Mouse (Mus musculus): ENCODE measurements around the gene Speer4e. TPM values are rescaled to one million over a fixed set of nuclear protein-coding genes. Genes with fewer than 3 reads are reported as not detected.
"Not testable (repeated sequence)": the region's sequence is repeated elsewhere in the genome, so short reads cannot be mapped to it uniquely, and the experiment has no call there.

Gene Speer4e
- polyA plus RNA-seq (2012; rRNA removed) = 0.08 TPM in 1 of 2 replicates, not detected in the other

DNA sequence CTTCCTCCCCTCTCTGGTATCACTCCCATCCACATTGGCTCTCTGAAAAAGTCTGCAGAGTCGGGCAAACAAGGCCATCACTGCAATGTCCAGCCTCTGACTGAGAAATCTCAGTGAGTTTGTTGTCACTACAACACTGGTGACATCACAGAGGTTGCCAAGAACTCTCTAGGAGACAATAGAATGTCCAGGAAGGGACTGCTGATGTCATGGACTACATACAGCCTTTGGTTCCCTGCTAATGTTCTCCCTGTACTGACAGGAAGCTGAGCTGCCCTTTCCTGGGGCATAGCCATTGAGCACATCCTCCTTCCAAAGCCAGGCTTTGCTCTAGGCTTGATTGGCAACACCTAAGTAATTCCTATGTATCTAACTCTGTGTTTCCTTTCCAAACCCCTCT is at the start of gene Speer4e:
TSS of gene Speer4e (minus strand) at position 101 of the 400 bp plus-strand sequence.
- not testable (repeated sequence) for DNase-seq (ENCODE audit: low read depth)

DNA sequence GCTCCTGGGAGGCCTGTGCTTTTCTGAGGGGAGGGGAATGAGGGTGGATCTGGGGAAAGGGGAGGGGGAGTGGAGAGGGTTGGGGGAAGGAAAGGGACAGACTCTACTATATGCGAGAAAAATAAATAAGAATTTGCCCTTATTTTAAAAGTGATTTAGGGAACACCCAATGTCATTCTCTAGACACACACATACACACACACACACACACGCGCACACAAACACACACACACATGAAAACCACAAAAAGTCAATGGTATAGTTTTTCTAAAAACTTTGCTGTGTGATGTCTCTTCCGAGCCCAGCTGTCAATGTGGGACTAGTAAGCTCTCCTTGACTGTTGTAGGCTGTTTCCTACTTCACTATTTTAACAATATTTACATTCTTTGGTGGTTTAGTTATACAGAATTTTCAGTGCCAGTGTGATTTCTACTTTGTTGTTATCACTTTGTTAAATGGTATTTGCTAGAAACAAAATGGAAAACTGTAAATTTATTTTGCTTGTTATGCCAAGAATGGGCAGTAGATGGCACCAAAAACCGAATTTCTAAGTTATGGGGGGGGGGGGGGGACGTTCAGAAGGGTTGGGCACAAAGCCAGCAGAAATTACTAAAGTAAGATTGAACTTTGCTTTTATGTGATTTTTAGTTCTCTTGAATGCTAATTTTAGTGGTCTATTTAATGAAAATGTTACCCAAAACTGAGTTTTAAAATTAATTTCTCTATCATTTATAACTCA is 48.6 kb upstream of the Speer4e start:
- DNase-seq (ENCODE audit: low read depth) = not testable (repeated sequence)

DNA sequence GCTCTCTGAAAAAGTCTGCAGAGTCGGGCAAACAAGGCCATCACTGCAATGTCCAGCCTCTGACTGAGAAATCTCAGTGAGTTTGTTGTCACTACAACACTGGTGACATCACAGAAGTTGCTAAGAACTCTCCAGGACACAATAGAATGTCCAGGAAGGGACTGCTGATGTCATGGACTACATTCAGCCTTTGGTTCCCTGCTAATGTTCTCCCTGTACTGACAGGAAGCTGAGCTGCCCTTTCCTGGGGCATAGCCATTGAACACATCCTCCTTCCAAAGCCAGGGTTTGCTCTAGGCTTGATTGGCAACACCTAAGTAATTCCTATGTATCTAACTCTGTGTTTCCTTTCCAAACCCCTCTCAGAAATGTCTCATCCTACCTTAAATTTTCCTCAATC is 40.6 kb upstream of the Speer4e start, which contains the start of gene Gm10354:
TSS of gene Gm10354 (minus strand) at position 101 of the 400 bp plus-strand sequence.
- not testable (repeated sequence) for DNase-seq (ENCODE audit: low read depth)

DNA sequence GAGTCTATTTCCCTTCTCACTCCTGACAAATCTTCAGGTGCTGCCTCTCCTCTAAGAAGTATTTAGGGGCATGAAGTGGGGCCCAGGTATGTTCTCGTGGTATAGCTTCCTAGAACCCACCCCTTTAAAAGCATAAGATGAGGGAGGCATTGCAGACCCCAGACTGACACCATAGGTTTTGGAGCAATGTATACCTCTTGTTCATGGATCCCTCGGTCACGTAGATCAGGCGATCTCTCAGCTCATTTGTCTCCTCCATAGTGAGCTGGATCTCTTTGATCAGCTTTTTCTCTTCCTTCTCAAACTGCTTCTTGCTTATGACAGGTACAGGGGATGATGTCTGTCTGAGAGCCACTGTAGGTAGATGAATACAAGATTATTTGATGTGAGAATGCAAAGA is 39.1 kb upstream of the Speer4e start:
- DNase-seq (ENCODE audit: low read depth) = not testable (repeated sequence)

DNA sequence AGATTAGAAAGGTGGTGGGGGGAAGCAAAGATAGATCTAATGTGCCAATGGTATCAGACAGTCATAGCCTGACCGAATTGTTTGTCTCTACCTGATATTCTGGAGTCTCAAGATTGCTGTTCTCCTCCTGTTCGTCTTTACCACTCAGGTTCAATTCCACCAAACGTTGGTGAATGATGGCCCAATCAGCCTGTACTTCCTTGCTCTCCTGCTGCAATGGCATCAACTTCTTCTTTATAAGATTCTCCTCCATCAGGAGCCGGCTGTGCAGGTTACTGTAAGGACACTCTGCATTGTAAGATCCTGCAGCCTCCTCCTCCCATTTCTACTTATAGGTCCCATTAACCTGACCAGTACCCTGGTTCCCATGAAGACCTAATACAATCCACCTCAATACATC is 37.1 kb upstream of the Speer4e start:
- DNase-seq (ENCODE audit: low read depth) = not testable (repeated sequence)

DNA sequence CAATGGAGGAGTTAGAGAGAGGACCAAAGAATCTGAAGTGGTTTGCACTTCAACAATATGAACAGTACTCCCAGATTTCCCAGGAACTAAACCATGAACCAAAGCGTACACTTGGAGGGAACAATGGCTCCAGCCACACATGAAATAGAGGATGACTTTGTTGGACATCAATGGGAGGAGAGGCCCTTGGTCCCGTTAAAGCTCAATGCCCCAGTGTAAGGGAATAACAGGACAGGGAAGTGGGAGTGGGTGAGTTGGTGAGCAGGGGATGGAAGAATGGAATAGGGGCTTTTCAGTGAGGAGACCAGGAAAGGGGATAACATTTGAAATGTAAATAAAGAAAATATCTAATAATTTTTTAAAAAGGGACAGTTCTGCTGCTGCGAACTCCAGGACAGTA is 34.6 kb upstream of the Speer4e start:
- DNase-seq (ENCODE audit: low read depth) = not testable (repeated sequence)

DNA sequence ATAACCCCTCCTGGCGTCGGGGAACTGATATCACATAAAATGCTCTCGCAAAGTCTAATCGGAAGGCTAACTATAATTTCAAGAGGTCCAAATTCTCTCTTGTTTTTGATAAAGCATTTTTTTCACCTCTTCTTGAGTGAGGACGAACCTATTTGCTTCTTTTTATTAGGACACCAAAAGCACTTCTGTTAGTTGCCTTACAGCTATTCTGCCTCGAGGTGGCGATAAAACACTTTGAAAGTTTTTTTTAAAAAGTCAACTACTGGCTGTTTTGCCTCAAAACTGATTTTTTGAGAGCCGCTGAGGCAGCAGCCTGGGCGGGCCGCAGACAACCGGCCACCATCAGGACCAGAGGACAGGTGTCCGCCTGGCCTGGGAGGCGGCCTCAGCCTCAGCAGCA is 25.6 kb upstream of the Speer4e start:
- DNase-seq (ENCODE audit: low read depth) = not testable (repeated sequence)

DNA sequence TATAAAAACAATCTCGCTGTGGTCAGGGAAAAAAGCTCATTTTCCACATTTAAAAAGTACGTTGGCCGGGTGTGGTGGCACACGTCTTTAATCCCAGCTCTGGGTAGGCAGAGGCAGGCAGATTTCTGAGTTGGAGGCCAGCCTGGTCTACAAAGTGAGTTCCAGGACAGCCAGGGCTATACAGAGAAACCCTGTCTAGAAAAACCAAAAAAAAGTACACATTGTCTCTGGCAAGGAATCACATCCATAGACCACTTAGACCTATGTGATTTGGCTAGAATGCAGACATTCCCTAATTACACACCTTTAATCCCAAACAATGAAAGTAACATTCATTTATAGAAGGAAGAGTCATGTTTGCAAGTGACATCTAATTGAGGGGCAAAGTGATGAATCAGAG is 23.3 kb upstream of the Speer4e start:
- DNase-seq (ENCODE audit: low read depth) = not testable (repeated sequence)

DNA sequence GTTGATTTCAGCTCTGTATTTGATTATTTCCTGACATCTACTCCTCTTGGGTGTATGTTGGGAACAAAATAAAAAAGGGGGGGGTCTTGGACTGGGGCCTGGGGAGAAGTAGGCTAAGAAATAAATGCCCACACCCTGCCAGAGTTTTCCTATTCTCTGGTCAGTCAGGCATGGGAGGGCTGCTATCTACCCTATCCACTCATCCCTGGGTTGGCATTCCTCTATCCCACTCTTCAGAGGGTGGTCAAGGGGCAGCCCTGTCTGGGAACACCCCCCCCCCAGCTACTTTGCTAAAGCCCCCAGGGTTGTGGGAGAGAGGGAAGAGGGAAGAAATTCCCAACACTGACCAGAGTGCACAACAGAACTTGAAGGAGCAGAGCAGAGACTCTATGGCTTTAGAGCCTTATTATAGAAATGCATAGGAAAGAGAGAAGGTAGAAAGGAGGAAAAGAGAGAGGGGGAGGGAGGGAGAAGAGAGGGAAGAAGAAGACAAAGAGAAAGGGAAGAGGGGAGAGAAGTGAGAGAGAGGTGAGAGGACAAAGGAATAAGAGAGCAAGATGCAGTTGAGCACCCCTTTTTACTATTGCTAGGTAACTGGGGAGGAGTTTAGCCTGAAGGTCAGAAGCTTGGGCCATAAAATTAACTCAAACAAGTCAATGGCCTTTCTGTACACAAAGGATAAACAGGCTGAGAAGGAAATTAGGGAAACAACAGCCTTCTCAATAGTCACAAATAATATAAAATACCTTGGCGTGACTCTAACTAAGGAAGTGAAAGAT is 17.9 kb upstream of the Speer4e start:
- DNase-seq (ENCODE audit: low read depth) = not testable (repeated sequence)

DNA sequence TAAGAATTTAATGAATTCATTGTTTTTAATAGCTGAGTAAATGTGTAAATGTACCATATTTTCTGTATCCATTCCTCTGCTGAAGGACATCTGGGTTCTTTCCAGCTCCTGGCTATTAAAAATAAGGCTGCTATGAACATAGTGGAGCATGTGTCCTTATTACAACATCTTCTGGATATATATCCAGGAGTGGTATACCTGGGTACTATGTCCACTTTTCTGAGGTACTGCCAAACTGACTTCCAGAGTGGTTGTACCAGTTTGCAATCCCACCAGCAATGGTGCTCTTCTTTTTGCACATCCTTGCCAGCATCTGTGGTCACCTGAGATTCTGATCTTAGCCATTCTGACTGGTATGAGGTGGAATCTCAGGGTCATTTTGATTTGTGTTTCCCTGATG is 15.4 kb upstream of the Speer4e start:
- DNase-seq (ENCODE audit: low read depth) = not testable (repeated sequence)

DNA sequence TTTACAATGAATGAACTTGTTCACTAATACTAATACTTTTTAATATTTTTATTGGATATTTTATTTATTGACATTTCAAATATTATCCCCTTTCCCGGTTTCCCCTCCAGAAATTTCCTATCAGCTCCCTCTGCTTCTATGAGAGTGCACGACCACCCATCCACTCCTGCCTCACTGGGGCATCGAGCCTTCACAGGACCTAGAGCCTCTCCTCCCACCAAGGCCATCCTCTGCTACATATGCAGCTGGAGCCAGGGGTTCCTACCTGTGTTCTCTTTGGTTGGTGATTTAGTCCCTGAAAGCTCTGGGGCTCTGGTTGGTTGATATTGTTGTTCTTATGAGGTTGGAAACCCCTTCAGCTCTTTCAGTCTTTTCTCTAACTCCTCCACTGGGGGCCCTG is 14.5 kb upstream of the Speer4e start:
- DNase-seq (ENCODE audit: low read depth) = not testable (repeated sequence)

DNA sequence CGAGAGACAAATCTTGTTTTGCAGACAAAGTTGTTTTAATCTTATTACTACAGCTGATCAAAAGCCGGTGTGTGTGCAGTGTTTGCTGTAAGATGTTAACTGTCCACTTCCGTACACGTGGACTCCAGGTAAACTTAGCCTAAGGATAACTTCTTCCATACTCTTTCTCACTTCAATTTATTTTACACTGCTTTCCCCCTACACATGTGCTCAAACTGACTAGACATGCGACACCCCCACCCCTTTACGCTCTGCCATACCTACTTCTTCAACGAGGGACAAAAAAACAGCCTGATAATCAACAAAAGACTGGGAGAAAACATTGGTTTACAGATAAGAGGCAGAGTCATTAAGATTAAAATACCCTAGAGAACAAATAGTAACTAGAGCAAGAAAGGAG is 13.6 kb upstream of the Speer4e start:
- not testable (repeated sequence) for DNase-seq (ENCODE audit: low read depth)

DNA sequence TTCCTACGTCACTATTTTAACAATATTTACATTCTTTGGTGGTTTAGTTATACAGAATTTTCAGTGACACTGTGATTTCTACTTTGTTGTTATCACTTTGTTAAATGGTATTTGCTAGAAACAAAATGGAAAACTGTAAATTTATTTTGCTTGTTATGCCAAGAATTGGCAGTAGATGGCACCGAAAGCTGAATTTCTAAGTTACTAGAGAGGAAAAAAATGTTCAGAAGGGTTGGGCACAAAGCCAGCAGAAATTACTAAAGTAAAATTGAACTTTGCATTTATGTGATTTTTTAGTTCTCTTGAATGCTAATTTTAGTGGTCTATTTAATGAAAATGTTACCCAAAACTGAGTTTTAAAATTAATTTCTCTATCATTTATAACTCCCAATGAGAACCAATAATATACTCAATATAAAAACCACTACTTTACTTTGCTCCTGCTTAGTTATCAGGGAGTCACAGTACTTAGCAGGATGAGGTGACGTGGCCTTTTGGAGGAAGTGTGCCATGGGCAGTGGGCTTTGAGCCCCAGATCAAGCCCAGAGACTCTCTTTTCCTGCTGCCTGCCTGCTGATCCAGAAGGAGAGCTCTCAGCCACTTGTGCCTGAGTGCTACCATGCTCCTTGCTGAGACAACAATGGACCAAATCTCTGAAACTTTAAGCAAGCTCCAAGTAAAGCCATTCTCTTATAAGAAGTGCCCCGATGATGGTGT is 9.4 kb upstream of the Speer4e start:
- DNase-seq (ENCODE audit: low read depth) = not testable (repeated sequence)

DNA sequence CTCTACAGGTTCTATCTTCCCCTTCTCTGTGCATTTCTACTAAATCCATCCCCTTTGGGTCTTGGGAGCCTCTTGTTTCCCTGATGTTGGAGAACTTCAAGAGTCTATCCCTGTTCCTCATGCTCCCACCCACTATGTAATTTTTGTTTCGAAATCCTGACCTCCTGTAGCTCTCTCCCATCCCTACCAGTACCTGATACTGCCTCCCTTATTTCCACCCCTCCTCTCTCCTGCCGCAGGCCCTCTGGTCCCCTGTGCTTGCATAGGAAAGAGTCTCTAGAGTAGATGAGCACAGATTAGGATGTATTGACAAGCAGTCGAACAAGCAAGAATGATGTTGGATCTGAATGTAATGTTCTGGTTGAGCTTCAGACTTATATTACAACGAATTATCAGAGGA is 7.3 kb upstream of the Speer4e start:
- not testable (repeated sequence) for DNase-seq (ENCODE audit: low read depth)

DNA sequence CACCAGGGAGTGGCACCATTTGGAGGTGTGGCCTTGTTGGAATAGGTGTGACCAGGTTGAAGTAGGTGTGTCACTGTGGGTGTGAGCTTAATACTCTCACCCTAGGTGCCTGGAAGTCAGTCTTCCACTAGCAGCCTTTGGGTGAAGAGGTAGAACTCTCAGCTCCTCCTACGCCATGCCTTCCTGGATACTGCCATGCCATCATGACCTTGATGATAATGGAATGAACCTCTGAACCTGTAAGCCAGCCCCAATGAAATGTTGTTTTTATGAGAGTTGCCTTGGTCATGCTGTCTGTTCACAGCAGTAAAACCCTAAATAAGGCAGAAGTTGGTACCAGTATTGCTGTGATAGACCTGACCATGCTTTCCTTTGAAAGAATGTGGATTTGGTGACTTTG is 2.8 kb upstream of the Speer4e start:
- not testable (repeated sequence) for DNase-seq (ENCODE audit: low read depth)

DNA sequence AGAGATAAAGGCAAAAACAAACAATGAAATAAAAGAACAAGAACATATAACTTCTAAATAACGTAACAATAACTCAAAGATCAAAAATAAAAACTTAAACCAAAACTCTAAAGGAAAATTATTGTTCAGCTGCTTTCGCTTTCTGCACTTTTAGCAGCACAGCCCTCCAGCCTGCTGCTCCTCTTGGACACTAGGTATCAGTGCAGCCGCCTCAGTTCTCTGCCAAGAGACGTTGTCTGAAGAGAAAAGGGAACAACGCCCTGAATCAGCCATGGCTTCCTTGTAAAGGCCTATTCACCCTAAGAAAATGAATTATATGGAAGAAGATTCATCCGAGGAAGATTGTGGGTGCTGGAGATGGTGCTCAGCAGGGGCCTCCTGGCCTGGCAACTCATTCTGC is 4.5 kb downstream of the Speer4e start:
- DNase-seq (ENCODE audit: low read depth) = not testable (repeated sequence)

DNA sequence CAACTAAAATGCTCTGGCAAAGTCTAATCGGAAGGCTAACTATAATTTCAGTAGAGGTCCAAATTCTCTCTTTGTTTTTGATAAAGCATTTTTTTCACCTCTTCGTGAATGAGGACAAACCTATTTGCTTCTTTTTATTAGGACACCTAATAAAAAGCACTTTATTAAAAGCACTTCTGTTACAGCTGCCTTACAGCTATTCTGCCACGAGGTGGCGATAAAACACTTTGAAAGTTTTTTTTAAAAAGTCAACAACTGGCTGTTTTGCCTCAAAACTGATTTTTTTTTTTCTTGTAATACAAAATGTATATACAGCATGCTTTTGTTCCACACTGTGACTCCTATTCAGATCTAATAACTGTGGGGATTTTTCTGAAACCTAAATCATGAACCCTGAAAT is 11.2 kb downstream of the Speer4e start:
- DNase-seq (ENCODE audit: low read depth) = not testable (repeated sequence)

DNA sequence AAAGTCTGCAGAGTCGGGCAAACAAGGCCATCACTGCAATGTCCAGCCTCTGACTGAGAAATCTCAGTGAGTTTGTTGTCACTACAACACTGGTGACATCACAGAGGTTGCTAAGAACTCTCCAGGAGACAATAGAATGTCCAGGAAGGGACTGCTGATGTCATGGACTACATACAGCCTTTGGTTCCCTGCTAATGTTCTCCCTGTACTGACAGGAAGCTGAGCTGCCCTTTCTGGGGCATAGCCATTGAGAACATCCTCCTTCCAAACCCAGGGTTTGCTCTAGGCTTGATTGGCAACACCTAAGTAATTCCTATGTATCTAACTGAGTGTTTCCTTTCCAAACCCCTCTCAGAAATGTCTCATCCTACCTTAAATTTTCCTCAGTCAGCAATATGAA is 23.4 kb downstream of the Speer4e start, which contains the start of gene Gm9758:
TSS of gene Gm9758 (minus strand) at position 101 of the 400 bp plus-strand sequence.
- DNase-seq (ENCODE audit: low read depth) = not testable (repeated sequence)

DNA sequence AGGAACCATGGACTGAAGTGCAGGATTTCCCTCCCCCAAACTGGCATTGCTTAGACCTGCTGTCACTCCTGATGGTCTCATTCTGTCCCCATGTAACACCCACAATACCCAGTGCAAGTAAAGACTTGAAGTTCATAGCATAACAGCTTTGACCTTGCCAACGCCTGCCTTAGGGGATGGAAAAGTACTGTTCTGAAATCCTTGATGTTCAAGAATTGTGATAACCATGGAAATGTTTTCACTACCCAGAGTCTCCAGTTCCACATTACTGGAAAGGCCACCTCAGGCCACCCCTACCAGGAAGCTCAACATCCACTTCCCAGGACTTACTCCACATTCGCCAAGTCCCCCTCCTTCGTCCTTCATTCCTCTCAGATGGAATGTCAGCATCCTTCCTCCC is 23.9 kb downstream of the Speer4e start:
- DNase-seq (ENCODE audit: low read depth) = not testable (repeated sequence)

DNA sequence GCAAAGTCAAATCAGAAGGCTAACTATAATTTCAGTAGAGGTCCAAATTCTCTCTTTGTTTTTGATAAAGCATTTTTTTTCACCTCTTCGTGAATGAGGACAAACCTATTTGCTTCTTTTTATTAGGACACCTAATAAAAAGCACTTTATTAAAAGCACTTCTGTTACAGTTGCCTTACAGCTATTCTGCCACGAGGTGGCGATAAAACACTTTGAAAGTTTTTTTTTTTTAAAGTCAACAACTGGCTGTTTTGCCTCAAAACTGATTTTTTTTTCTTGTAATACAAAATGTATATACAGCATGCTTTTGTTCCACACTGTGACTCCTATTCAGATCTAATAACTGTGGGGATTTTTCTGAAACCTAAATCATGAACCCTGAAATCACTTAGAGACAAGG is 34.7 kb downstream of the Speer4e start:
- DNase-seq (ENCODE audit: low read depth) = not testable (repeated sequence)

DNA sequence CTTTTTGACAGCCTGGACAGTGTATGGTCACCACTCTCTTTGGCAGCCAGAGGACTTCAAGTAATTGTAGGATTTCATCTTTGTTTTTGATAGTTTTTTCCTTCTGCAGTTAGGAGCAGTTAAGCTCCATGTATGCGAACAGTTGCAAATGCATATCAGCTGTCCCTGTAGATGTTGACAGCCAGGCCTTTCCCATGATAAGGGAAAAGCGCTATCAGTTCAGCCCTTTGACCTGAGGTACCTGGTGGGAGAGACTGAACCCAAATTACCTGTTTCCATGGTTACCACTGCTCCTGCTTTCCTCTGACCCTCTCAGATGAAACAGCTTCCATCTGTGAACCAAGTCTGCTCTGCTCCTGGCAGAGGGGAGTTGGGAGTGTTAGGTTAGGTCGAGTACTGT is 46.0 kb downstream of the Speer4e start:
- DNase-seq (ENCODE audit: low read depth) = no peak

DNA sequence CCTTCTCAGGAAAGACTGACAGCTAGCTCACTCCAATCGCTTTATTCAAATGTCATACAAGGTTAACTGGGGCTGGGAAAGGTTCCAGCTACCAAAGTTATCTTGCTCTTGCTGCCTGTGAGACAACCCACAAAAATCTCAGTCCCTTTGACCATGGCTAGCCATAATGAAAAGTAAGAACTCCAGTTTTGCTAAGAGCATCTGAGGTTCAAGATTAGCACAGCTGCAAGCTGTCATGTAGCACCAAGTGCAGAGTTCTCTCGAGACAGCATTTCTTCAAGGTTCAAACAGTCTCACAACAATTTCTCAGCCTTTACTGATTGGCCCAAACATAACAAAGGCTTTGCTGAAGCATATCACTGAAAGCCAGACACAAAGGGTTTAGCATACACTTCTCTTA is 52.9 kb downstream of the Speer4e start:
- not testable (repeated sequence) for DNase-seq (ENCODE audit: low read depth)

Measured in gonadal fat pad, adult 2 months (tissue).